ENCODE assay signal across 9 mouse cellular contexts in genomic region chr7:82056551-82057230, GRCm38 (mm10).
DNase-seq lines count a peak whose midpoint lies in the region; ATAC-seq and TF ChIP-seq lines count a peak whose summit lies in the region.
"Had no signal": no experiment of that assay in that cellular context is flagged by ENCODE, and none has a peak within 500 bp of the region (broad histone marks: within the 10 kb centered on the region; RNA-seq: fewer than 3 reads in every experiment).

No protein-coding gene starts in this region.

- no peaks in the 10 kb centered on the region for H3K4me1 ChIP-seq in forebrain, postnatal 0 days (ENCODE audit: insufficient read depth)
- 0 out of 2 replicates have a peak, but pooled peaks cover 6% of the 10 kb centered on the region for H3K4me1 ChIP-seq in hindbrain, postnatal 0 days (ENCODE audit: insufficient read depth, low read length)

- H3K9ac ChIP-seq in forebrain, postnatal 0 days = peak overlapping the region; percentile 14; the same call in 1 of the 2 replicates
- H3K9ac ChIP-seq in hindbrain, postnatal 0 days (replicated peaks; ENCODE audit: low read length) = no peak overlapping the region

- peak; percentile 40; the same call in 1 of the 2 replicates for ATAC-seq in forebrain, postnatal 0 days
- peak; percentile 40; the same call in 1 of the 2 replicates for ATAC-seq in hindbrain, postnatal 0 days
- ATAC-seq: Patski had no signal

- no peak for TF ChIP-seq CTCF in forebrain, postnatal 0 days (IDR thresholded peaks at IDR 0.05; ENCODE audit: low read depth)
- TF ChIP-seq CTCF in hindbrain, postnatal 0 days (IDR thresholded peaks at IDR 0.05; ENCODE audit: low read depth) = no peak

- peak; percentile 16 to 32 for DNase-seq in urinary bladder, adult 18-20 months (ENCODE audit: low spot score in 2 of 2)
- no peak for DNase-seq in urinary bladder, adult 2 months (ENCODE audit: low spot score)
- DNase-seq in forebrain, postnatal 0 days = no peak
- DNase-seq in hindbrain, postnatal 0 days (ENCODE audit: low spot score) = peak; percentile 40
- peak; percentile 56 for DNase-seq in mesoderm, embryonic 11.5 days (ENCODE audit: low read depth, low spot score)
- peak; percentile 46 for DNase-seq in testis, postnatal 10 days (ENCODE audit: low spot score)
- DNase-seq in layer of hippocampus, postnatal 36 days = no peak
- no peak for DNase-seq in left cerebral cortex, adult 18-20 months (ENCODE audit: low spot score in 2 of 2)

- H3K4me3 ChIP-seq in forebrain, postnatal 0 days (ENCODE audit: low read depth, low read length) = peak overlapping the region; percentile 14; the same call in 1 of the 2 replicates
- H3K4me3 ChIP-seq in hindbrain, postnatal 0 days (ENCODE audit: low read length) = peak overlapping the region; percentile 9; the same call in 1 of the 2 replicates

- H3K4me2 ChIP-seq in forebrain, postnatal 0 days (ENCODE audit: low read depth) = peak overlapping the region; percentile 43
- H3K4me2 ChIP-seq in hindbrain, postnatal 0 days (ENCODE audit: low read depth, low read length) = peak overlapping the region; percentile 46

- H3K27me3 ChIP-seq in forebrain, postnatal 0 days (ENCODE audit: insufficient read depth, low read length) = no peaks in the 10 kb centered on the region
- H3K27me3 ChIP-seq in hindbrain, postnatal 0 days (ENCODE audit: insufficient read depth, low read length) = no peaks in the 10 kb centered on the region
- H3K27me3 ChIP-seq: Patski had no signal

- WGBS in forebrain, postnatal 0 days = 3% methylated on average over 21 of the region's 21 CpGs
- 3% methylated on average over 21 of the region's 21 CpGs for WGBS in hindbrain, postnatal 0 days

- no peaks in the 10 kb centered on the region for H3K36me3 ChIP-seq in forebrain, postnatal 0 days (ENCODE audit: insufficient read depth)
- H3K36me3 ChIP-seq in hindbrain, postnatal 0 days (ENCODE audit: insufficient read depth, low read length) = no peaks in the 10 kb centered on the region

- H3K9me3 ChIP-seq in forebrain, postnatal 0 days (ENCODE audit: low read length) = no peaks in the 10 kb centered on the region
- no peaks in the 10 kb centered on the region for H3K9me3 ChIP-seq in hindbrain, postnatal 0 days (ENCODE audit: low read length)

- H3K27ac ChIP-seq in forebrain, postnatal 0 days (ENCODE audit: low read depth, low read length) = no peak overlapping the region
- no peak overlapping the region for H3K27ac ChIP-seq in hindbrain, postnatal 0 days

Comparison
In these comparisons a context has a peak if more than half of its experiments do, and no peak if none do; other contexts are left out.
1. DNase-seq: peak in urinary bladder, adult 18-20 months (2 of 2), hindbrain, postnatal 0 days (single experiment), mesoderm, embryonic 11.5 days (single experiment) and testis, postnatal 10 days (single experiment); none in urinary bladder, adult 2 months (single experiment), forebrain, postnatal 0 days (single experiment), layer of hippocampus, postnatal 36 days (0 of 2) and left cerebral cortex, adult 18-20 months (0 of 2).